Mouse (Mus musculus) neural tube, embryonic 14.5 days (tissue): Measurements from ENCODE around the gene Deaf1. TPM values are rescaled to one million over a fixed set of nuclear protein-coding genes. Genes with fewer than 3 reads are reported as not detected.
A peak's percentile ranks its signal among the peaks of the same experiment; 100 is the strongest.

Experiments
- ATAC-seq: fragments of 200-750 bp; cut with Nextera tagmentation; 2 replicates; pipeline ENCODE4 v1.8.0; 2017; ENCODE audit warnings: low read depth, mild to moderate bottlenecking, moderate TSS enrichment, moderate library complexity
- H3K27ac ChIP-seq: fragments of 300-500 bp; sonication (generic); 2 replicates; pipeline ENCODE4 v1.5.1; 2014; ENCODE audit warnings: low read depth, mild to moderate bottlenecking, control low read depth, low read length, moderate library complexity, mixed read lengths
- H3K27me3 ChIP-seq: fragments of 300-500 bp; sonication (generic); 2 replicates; pipeline ENCODE4 v1.6.1; 2014; ENCODE audit warnings: low read length; ENCODE audit not compliant: control insufficient read depth, insufficient read depth
- H3K36me3 ChIP-seq: fragments of 300-500 bp; sonication (generic); 2 replicates; pipeline ENCODE4 v1.6.1; 2014; ENCODE audit warnings: low read length, mixed read lengths; ENCODE audit not compliant: control insufficient read depth, insufficient read depth
- H3K4me1 ChIP-seq: fragments of 300-500 bp; sonication (generic); 2 replicates; pipeline ENCODE4 v1.6.1; 2014; ENCODE audit warnings: low read length; ENCODE audit not compliant: control insufficient read depth, insufficient read depth
- H3K4me2 ChIP-seq: fragments of 300-500 bp; sonication (generic); 2 replicates; pipeline ENCODE4 v1.6.1; 2014; ENCODE audit warnings: mild to moderate bottlenecking, low read depth, low read length, control low read depth
- H3K4me3 ChIP-seq: fragments of 300-500 bp; sonication (generic); 2 replicates; pipeline ENCODE4 v1.5.1; 2014; ENCODE audit warnings: low read depth, low read length, control low read depth, mixed read lengths
- H3K9ac ChIP-seq: fragments of 300-500 bp; sonication (generic); replicated peaks from 2 replicates; pipeline ENCODE4 v1.6.1; 2014; ENCODE audit warnings: low read depth, mild to moderate bottlenecking, control low read depth, low read length, mixed read lengths
- H3K9me3 ChIP-seq: fragments of 300-500 bp; sonication (generic); 2 replicates; pipeline ENCODE4 v1.6.1; 2016; ENCODE audit warnings: low read length; ENCODE audit not compliant: control insufficient read depth
- WGBS: fragments of 180-500 bp; shearing (Covaris S2); extraction: QIAGEN DNeasy Blood & Tissue Kit; methylation state at CpG from one replicate; pipeline ENCODE4 v1.1.7; 2014; 5-methylcytosine and 5-hydroxymethylcytosine counted together
- polyA plus RNA-seq: library from polyadenylated mRNA; unstranded; fragments of >200 nt; fragmentation: Nextera tagmentation; extraction: Ambion mirVana; gene quantifications from 2 replicates; pipeline ENCODE4 v1.2.1, GENCODE M21; 2014

Deaf1 gene
- polyA plus RNA-seq: 186 and 228 TPM in 2 replicates

GRCm38 (mm10) chr7:141327469-141328372, at the start of gene Deaf1, which contains the start of gene Tmem80:
Gene Deaf1, minus strand, starts transcription at chr7:141327690.
Gene Tmem80, plus strand, starts transcription at chr7:141327739.
- peaks cover 6% of the 10 kb centered on the region for H3K36me3 ChIP-seq
- peaks cover 26% of the 10 kb centered on the region for H3K4me1 ChIP-seq
- ATAC-seq: peak; percentile 96
- WGBS: under 1% methylated on average over 93 of the region's 105 CpGs
- H3K27me3 ChIP-seq: no peaks in the 10 kb centered on the region
- peak within 1 kb of the TSS; percentile 66 for H3K4me3 ChIP-seq
- H3K9me3 ChIP-seq: no peaks in the 10 kb centered on the region
- peak within 1 kb of the TSS; percentile 95 for H3K9ac ChIP-seq
- peak within 1 kb of the TSS; percentile 99 for H3K27ac ChIP-seq
- H3K4me2 ChIP-seq: peak within 1 kb of the TSS; percentile 99

- ATAC-seq: no peak
- Histone ChIP-seq H3K4me3 (no peak overlapping the region), H3K4me2 (no peak overlapping the region), H3K4me1 (no peaks in the 10 kb centered on the region), H3K9me3 (no peaks in the 10 kb centered on the region), H3K27ac (no peak overlapping the region), H3K36me3 (no peaks in the 10 kb centered on the region), H3K27me3 (no peaks in the 10 kb centered on the region), H3K9ac (no peak overlapping the region)
Observed at GRCm38 (mm10) chr7:141374399-141374798, 46.9 kb upstream of the Deaf1 start.

GRCm38 (mm10) chr7:141373611-141374010, 46.1 kb upstream of the Deaf1 start:
- no peak for ATAC-seq
- no peaks in the 10 kb centered on the region for H3K4me1 ChIP-seq
- no peak overlapping the region for H3K4me3 ChIP-seq
- no peaks in the 10 kb centered on the region for H3K9me3 ChIP-seq
- no peak overlapping the region for H3K4me2 ChIP-seq
- H3K36me3 ChIP-seq: no peaks in the 10 kb centered on the region
- 34% methylated on average over 6 of the region's 6 CpGs for whole genome bisulfite sequencing
- no peak overlapping the region for H3K27ac ChIP-seq
- H3K27me3 ChIP-seq: no peaks in the 10 kb centered on the region
- H3K9ac ChIP-seq: no peak overlapping the region

- ATAC-seq: no peak
- no peaks in the 10 kb centered on the region for H3K9me3 ChIP-seq
- no peaks in the 10 kb centered on the region for H3K27me3 ChIP-seq
- no peak overlapping the region for H3K4me3 ChIP-seq
- H3K27ac ChIP-seq: no peak overlapping the region
- WGBS: 74% methylated on average over 6 of the region's 6 CpGs
- H3K9ac ChIP-seq: no peak overlapping the region
- H3K4me2 ChIP-seq: no peak overlapping the region
- H3K4me1 ChIP-seq: no peaks in the 10 kb centered on the region
- no peaks in the 10 kb centered on the region for H3K36me3 ChIP-seq
Observed at GRCm38 (mm10) chr7:141371942-141372595, 44.6 kb upstream of the Deaf1 start.

- H3K4me1 ChIP-seq: no peaks in the 10 kb centered on the region
- no peak overlapping the region for H3K4me2 ChIP-seq
- no peak overlapping the region for H3K9ac ChIP-seq
- no peak for ATAC-seq
- no peak overlapping the region for H3K4me3 ChIP-seq
- 63% methylated on average over 5 of the region's 5 CpGs for WGBS
- H3K36me3 ChIP-seq: no peaks in the 10 kb centered on the region
- no peaks in the 10 kb centered on the region for H3K27me3 ChIP-seq
- H3K9me3 ChIP-seq: no peaks in the 10 kb centered on the region
- H3K27ac ChIP-seq: no peak overlapping the region
Observed at GRCm38 (mm10) chr7:141369918-141370317, 42.4 kb upstream of the Deaf1 start.

GRCm38 (mm10) chr7:141367358-141367757, 39.9 kb upstream of the Deaf1 start:
- H3K4me2 ChIP-seq: no peak overlapping the region
- no peaks in the 10 kb centered on the region for H3K9me3 ChIP-seq
- H3K4me3 ChIP-seq: no peak overlapping the region
- H3K4me1 ChIP-seq: no peaks in the 10 kb centered on the region
- H3K27ac ChIP-seq: no peak overlapping the region
- H3K9ac ChIP-seq: no peak overlapping the region
- ATAC-seq: no peak
- 0 out of 2 replicates have a peak, but pooled peaks cover 2% of the 10 kb centered on the region for H3K27me3 ChIP-seq
- WGBS: 86% methylated on average over 4 of the region's 4 CpGs
- H3K36me3 ChIP-seq: no peaks in the 10 kb centered on the region

GRCm38 (mm10) chr7:141365049-141365445, 37.6 kb upstream of the Deaf1 start:
- no peak overlapping the region for H3K27ac ChIP-seq
- H3K4me1 ChIP-seq: no peaks in the 10 kb centered on the region
- H3K9me3 ChIP-seq: no peaks in the 10 kb centered on the region
- no peak overlapping the region for H3K4me3 ChIP-seq
- H3K4me2 ChIP-seq: no peak overlapping the region
- H3K36me3 ChIP-seq: no peaks in the 10 kb centered on the region
- ATAC-seq: no peak
- H3K27me3 ChIP-seq: peaks cover 9% of the 10 kb centered on the region; the same call in 1 of the 2 replicates
- H3K9ac ChIP-seq: no peak overlapping the region
- 77% methylated on average over 3 of the region's 3 CpGs for WGBS

- no peak overlapping the region for H3K4me2 ChIP-seq
- no peak overlapping the region for H3K27ac ChIP-seq
- no peak for ATAC-seq
- no peak overlapping the region for H3K4me3 ChIP-seq
- peaks cover 9% of the 10 kb centered on the region; the same call in 1 of the 2 replicates for H3K27me3 ChIP-seq
- H3K36me3 ChIP-seq: no peaks in the 10 kb centered on the region
- no peaks in the 10 kb centered on the region for H3K9me3 ChIP-seq
- H3K9ac ChIP-seq: no peak overlapping the region
- no peaks in the 10 kb centered on the region for H3K4me1 ChIP-seq
- 83% methylated on average over 5 of the region's 5 CpGs for WGBS
Observed at GRCm38 (mm10) chr7:141364349-141365048, 37.0 kb upstream of the Deaf1 start.
